Mouse (Mus musculus) hematopoietic stem cell, adult 5-6 weeks (primary cell): ENCODE measurements around the gene Frrs1. TPM values are rescaled to one million over a fixed set of nuclear protein-coding genes. Genes with fewer than 3 reads are reported as not detected.
A peak's percentile ranks its signal among the peaks of the same experiment; 100 is the strongest.
"Not testable (repeated sequence)": the region's sequence is repeated elsewhere in the genome, so short reads cannot be mapped to it uniquely, and the experiment has no call there.

Experiments used
- ATAC-seq, 2 experiments: fragments of 125-278 bp in 1 of 2; replicated peaks in 1 of 2; 2 replicates each; pipeline ENCODE4 v1.8.0; 2016 to 2017; ENCODE audit warnings: inconsistent platforms in 2 of 2, mild to moderate bottlenecking in 2 of 2, moderate number of reproducible peaks in 2 of 2, low read depth in 1 of 2, moderate TSS enrichment in 1 of 2; ENCODE audit not compliant: low FRiP score in 2 of 2, poor library complexity in 2 of 2, severe bottlenecking in 2 of 2, insufficient read depth in 1 of 2, low TSS enrichment in 1 of 2
- total RNA-seq: library from RNA; stranded (forward); fragments of 172-1452, 232-1000 nt; gene quantifications from 2 replicates; pipeline ENCODE4 v1.2.3, GENCODE M21; 2017

Frrs1 gene
- 22.6 and 33.3 TPM in 2 replicates for total RNA-seq

DNA sequence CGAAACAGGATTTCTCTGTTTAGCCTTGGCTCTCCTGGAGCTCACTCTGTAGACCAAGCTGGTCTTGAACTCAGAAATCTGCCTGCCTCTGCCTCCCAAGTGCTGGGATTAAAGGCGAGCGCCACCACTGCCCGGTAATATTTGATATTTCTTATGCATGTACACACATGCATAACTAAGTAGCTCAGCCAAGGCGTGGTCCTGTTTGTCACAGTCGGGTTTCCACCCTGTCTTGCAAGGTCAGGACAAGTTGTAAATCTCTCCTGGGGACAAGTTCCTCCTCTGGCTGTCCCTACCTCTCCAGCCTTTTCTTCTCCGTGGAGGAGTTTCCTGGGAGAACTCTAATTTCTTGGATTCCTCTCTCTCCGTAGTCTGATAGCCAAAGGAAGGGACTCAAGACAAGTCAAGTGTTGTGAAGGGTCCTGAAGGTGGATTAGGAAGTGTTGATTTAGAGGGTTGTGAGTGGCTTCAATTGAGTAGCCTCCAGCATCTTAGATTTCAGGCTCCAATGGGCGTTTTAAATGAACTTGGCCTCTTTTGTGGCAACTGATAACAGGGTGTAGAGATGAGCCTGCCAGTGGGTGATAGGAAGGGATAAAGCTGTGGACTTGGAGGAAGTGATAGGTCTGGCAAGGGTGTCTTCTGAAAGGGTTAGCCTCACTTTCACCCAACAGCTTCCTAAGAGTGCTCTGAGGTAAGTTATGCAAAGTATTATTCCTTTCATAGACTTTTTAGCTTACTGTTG lies at the start of gene Frrs1:
Gene Frrs1 (plus strand): TSS at position 524 of the 745 bp plus-strand sequence.
- ATAC-seq, result no peak

DNA sequence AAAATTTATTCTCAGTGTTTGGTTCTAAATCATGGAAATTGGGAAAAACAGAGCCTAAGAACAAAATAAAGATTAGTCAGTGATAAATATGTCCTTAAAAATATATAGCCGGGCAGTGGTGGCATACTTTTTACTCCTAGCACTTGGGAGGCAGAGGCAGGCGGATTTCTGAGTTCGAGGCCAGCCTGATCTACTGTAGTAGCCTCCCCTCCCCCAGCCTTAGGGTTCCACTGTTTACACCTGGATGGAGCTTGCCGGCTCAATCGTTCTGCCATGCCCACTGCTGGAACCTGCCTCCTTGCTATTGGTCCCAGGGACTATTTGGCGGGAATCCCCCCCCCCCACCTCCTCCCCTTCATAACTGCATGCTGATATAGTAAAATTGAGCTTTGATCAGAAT lies 48.9 kb upstream of the Frrs1 start:
- ATAC-seq, result not testable (repeated sequence)

DNA sequence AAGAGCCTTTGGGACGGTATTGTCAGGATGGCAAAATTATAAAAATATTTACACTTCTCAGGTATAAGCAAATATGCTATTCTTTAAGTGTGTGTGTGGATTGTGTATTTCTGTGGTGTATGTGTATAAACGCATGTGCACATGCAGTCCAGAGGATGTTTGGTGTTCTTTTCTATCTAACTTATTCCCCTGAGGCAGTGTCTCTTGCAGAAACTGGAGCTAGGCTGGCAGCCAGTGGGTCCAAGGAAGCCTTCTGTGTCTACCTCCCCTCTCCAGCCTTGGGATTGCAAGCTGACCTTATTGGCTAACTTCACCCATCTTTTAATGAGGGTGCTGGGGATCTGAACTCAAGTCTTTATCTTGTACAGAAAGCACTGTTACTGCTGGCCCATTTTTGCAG lies 46.3 kb upstream of the Frrs1 start:
- no peak for ATAC-seq

DNA sequence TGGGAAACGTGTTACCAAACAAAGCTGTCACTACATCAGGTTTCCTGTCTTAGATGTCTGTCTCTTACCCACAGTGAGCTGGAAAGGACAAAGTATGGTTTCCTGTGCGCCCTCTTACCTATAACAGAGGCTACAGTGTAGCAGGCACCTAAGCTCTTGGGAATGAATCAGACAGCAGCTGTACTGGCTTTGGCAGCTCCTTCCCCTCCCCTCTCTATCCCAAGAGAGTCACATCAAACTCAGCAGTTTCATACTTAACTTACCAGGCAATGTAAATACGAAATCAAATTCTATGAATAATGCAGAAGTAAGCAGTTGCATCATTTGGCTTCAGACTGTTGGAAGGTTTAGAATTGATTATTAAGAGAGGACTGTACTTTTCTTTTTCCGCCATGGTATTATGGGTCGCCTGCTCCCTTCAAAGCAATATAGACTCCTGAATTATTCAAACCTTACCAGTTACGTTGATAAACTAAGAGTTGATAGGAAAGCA lies 43.9 kb upstream of the Frrs1 start:
- ATAC-seq, result 0 out of 4 replicates have a peak, but pooled peaks have one; percentile 10 to 32

DNA sequence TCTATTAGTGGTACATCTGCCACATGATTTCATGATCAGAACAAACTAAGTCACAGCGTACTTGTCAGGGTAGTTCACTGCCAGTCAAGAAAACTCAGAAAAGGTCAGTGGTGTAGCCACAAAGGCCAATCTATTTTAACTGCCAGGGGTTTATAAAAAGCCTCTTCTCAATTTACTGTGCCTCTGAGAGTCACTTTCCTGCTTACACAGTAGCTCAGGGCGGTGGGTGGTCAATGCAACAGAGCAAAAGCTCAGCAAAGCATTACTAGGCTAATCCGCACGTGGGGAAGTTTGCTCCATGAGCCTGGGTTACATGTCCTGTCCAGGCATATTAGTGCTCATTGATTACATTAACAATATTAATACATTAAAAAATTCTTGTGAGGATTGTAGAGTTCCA lies 43.3 kb upstream of the Frrs1 start:
- ATAC-seq, result no peak

DNA sequence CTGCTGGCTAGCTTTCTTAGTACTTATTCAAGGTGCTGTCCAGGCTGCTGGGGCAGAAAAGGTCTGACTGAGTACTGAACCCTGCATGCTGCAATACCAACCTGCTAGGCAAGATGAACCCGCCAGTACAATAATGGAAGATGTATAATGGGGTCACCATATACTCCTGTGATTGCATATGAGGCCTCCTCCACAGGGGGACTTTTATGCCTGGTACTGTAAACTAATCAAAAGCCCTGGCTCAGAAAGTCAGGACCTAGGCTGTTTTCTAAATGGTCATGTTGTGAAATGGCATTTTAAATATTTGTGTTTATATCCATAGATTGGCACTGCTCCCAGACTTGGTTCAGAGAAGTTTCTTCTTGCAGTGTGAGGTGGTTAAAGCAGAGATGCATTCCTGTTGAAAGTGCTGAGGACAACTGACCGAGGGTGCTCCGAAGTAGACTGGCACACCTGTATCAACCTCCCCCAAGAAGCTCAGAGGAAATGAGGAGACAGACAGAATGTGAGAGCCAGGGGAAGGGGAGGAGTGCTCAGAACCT lies 42.5 kb upstream of the Frrs1 start:
- ATAC-seq, result no peak

DNA sequence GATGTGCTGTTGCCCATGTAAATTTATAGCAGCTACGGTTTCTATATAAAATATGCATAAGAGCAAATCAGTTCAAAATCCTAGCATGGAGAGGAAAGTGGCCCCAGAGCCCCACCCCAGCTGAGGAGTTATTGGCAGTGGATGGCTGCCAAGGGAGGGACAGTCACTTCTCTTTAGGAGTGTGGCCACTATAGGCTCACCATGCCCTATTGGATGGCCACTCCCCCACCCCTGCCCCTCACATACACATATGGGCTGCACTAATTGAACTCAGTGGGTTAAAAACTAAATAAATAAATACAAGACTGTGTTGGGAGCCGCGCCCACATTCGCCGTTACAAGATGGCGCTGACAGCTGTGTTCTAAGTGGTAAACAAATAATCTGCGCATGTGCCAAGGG lies 42.0 kb upstream of the Frrs1 start:
- no peak for ATAC-seq

DNA sequence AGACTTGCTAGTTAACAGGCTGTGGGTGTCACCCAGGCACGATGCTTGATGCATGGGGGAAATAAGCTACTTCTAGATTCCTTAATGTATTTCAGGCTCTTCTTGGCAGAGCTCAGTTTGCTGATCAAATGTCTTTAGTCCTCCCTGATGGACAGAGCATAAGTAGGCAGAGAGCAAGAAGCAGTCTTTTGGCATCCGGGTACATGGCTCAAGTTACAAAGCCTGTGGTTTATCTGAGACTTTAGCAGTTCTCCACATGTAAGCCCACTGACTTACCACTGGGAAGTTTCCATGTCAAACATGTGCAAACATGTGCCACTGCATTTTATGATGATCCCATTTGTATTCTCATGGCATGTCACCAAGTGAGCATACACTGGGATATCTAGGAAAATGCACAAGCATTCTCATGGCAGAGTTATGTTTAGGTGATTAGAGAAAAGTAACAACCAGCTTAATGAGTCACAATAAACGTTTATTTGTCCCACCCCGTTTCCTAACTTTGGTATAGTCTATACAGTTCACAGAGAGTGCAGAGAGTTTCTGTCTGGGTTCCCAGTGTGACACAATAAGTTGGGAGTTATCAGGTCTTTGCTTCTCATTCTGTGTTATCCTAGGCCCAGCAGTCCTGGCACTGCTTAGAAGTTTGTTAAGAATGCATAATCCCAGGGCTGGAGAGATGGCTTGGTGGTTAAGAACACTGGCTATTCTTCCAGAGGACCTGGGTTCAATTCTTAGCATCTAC lies 32.6 kb upstream of the Frrs1 start:
- ATAC-seq, result no peak

DNA sequence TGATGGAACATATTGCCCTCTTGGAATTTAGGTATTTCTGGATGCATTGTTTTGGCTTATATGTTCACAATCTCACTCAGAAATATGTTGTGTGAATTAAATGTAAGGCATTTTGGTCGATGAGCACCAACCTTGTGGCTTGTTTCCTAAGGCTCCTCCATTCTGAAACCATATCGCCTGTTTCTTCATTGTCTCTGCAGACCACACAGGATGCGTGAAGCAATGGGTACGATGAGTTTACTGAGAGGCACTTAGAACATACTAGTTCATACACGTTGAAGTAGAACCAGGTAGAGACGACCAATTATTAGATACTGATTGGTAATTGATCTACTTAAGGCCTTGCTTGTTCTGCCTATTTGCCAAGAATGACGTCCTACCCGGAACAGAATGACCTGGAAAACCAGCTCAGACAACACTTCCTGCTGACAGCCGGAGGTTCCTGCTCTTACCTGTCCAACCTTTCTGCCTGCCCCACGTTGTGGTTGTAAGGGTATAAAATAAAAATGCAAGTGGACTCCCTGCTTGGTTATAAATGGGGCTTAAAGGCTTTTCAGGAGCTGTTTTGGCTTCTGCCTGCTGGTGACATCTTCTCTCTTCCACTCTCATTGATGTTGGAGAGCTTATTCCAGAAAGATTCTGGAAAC lies 29.9 kb upstream of the Frrs1 start:
- peak; percentile 2 to 75; a peak in 1 of 4 replicates for ATAC-seq

DNA sequence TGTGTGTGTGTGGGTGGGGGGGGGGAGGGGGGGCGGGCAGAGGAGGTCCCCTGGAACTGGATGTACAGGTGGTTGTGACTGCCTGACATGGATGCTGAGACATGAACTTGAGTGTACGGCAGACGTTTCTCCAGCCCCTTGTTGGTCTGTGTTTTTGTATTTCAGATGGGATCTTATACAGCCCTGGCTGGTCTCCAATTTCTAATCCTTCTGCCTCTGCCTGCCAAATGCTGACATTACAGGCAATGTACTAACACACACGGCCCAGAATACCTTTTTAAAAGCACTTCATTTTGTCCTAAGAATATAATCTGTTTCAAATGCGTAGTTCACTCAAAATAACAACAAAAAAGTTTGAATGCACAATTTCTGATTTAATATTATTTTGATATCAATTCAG lies 27.9 kb upstream of the Frrs1 start:
- ATAC-seq, result no peak

DNA sequence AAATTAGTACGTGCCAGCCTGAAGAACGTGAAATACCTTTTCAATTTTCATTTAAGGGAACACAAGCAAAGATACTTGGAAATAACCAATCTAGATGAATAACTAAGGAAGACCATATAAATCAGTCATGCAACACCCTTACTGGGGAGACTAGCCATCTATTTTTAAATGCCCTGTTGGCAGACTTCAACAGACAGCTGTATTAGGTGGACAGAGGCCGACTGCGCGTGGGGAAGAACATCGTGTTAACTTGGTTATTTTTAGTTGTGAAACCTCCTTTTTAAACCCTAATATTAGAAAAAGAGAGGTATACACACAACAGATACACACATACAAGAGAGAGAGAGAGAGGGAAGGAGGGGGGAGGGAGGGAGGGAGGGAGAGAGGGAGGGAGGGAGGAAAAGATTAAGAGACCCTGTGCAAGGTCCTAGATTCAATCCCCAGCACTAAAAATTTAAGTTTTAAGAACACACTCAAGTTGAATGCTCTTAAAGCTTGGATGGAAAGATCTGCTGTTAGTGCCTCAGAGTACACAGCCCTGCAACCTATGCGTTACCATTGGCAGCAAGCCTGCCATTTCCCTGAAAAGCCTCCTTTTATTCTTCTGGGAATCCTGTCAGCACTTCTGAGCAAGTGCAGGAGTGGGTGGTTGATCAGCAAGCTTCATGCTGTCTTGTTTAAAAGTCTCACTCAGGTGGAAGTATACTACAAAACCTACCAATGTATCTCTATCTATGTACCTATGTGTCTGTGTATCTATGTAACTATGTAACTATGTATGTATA lies 26.5 kb upstream of the Frrs1 start:
- ATAC-seq, result no peak

DNA sequence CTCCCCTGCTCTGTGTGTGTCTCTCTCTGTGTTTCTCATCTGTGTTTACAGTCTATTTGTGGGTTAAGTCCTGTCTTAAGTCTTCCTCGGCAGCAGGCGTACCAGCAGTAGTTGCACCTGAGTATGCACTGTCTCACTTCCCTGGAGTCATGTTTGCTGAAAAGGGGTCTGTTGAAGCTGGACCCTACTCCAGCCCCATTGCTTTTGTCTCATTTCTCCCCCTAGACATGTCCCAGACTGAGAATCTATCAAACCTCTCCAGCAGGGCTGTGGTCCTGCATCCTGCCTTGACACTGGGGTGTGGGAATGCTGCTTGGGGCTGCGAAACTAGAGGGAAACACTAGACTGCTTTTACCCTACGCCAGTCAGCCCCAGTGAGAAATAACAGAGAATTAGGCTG lies 25.8 kb upstream of the Frrs1 start:
- ATAC-seq, result no peak

DNA sequence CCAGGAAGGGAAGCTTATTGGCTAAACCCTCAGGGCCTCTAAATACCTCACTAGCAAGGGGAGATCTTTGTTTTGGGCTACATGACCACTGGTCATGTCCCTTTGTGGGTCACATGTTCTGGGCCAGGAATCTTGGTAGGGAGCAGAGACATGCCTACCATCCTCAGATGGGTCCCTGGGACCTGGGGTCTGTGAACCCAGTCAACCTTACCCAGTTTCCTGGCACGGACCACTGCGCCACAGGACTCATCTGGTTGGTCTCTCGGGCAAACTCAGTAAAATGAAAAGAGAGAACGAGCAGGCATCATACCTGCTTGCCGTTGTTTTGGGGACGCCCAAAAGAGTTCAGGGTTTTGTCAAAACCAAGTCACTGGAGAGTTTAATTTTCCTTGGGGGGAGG lies 25.0 kb upstream of the Frrs1 start:
- ATAC-seq, result no peak

DNA sequence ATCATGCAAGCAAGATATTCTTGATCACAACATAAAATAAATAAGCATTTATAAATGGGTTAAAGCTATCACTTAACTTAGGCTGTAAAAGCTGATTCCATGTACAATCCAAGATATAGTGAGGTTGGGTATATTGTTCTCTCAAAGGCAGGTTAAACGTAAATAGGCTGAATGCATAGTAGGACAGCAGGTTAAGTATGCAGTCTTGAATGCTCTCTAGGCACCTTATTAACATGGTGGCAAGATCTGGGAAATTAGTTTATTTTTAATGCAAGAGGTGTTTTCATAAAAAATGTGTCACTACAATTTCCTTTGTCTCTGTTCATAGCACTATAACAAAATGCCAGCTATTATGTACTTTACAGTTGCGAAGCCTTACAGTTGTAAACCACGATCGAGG lies 23.9 kb upstream of the Frrs1 start:
- ATAC-seq, result no peak

DNA sequence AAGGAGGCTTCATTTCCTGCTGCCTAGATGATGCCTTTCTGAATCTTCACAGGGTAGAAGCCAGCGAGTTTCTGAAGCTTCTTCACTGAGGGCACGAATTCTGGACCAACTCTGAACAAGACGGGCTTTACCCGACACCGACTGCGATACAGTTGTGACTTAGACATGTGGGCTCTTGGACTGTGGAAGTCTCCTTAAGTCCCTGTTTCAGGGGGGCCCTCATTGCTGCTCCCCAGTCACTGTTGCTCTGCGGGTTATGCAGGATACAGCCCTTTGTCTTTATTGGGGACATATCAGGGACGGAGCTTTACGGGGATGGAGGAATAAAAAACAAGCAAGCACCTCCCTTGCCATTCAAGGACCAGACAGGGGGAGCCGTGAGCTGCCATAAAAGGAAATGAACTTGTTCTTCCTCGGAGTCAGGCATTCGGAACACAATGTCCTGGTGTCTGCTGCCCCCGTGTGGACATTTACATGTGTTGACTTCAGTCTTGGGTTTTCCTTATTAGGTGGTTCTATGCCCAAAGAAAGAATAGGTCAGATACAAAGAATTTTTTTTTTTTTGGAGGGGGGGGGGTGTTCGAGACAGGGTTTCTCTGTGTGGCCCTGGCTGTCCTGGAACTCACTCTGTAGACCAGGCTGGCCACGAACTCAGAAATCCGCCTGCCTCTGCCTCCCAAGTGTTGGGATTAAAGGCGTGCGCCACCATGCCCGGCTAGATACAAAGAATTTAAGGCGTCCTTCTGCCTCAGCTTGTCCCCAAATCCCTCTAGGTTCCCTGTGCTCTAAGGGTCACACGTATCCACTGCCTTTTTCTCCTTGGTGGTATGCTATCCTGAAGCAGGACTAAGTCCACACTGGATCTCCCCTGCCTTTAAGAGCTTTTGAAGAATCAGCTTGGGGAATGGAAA lies 23.2 kb upstream of the Frrs1 start:
- peak; percentile 93 to 99 for ATAC-seq

DNA sequence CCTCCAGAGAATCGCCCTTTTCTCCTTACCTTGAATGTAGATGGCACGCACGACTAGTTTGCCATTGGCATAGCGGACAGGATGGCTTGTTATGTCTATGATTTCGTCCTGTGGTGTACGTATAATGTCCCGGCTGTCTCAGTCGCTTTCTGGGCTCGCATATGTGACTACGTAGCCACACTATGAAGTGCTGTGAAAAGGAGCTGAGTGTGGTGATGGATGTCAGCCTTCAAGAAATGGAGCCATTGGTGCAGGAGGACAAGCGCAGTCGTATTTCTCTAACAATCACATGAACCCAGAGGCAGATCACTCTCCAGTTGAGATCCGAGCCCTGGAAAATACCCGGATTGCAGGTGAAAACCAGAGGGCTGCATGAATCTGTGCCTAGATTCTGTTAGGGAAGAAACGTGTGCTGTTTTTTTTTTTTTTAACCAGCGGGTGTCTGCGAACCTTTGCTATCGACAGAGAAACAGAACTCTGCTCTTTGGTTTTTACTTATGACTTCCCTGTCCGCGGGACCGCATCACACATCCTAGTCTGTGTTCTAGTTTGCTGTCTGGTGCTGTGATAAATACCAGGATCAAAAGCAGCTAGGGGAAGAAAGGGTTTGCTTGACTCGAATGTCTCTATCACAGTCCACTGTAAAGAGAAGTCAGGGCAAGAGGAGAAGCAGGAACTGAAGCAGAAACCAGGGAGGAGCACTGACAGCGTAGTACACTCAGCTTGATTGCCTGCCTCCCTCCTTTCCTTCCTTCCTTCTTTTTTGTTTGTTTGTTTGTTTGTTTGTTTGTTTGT lies 22.4 kb upstream of the Frrs1 start:
- no peak for ATAC-seq
